Mouse (Mus musculus) adrenal gland, adult (tissue): Measurements from ENCODE around the gene Tlr5.

Source experiments
- DNase-seq, 2 experiments: peaks; one replicate each; pipeline ENCODE4 v3.0.0; 2022 to 2023; ENCODE audit warnings: low spot score in 1 of 2; ENCODE audit not compliant: inconsistent age in 2 of 2

Tlr5 gene

DNA sequence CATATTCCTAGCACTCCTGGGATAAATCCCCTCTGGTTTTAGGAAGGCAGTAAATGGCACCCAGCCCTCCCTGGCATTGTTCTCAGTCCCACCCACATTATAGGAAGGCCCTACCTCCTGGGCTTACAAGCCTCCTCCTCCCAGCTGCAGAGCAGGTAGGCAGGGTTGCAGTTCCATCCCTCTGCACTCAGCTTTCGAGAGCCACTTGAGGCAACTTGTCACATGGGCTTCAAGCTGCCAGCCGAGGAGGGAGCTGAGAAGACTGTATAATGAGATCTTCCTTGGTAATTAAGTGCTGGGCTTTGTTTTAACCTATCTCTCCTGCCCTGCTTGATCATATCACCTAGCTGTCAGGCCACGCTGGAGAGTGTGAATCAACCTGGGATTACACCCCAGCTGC lies 1.4 kb upstream of the Tlr5 start:
- DNase-seq = no peak

DNA sequence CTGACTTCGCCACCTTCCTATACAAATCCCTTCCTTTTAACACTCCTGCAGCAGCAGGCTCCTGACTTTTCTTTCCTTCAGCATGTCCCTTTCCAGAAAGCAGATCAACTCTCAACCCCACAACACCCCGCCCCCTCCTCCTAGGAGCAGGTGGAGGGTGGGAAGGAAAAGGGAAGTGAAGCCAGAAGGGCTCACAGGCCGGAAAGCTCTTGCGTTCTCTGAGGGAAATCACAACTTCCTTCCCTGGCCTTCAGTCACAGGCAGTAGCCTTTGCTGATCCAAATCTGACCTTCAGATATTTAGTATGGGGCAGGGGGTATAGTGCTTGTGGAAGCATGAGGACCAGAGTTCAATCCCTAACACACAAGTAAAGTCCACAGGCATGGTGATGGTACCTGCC lies 921 bp upstream of the Tlr5 start:
- peak in 1 of 2 experiments; percentile 30 for DNase-seq

DNA sequence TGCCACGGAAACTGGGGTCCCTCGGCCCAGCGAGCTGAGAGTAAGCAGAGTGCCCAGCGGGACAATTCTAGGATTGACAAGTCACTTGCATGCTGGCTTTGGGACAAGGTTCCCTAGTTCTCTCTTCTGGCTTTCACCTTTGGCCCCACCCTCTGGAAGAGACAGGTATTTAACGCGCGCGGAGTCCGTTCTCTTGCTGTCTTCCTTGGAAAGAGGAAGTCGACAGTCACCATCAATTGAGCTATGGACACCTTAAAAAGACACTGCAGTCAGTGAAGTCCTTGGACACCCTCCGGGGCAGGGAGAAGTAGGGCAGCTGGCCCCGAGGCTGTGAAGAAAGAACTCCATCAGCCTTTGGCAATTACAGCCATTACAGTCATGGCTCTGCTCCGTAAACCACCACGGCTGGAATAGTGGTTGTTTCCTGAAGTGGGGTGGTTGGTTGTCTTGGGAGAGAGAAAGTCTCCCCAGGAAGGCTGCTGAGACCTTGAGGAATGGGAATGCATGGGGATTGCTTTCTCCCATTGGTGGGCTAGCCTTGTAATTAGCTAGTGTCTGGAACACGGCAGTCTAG lies 546 bp downstream of the Tlr5 start:
- no peak for DNase-seq

DNA sequence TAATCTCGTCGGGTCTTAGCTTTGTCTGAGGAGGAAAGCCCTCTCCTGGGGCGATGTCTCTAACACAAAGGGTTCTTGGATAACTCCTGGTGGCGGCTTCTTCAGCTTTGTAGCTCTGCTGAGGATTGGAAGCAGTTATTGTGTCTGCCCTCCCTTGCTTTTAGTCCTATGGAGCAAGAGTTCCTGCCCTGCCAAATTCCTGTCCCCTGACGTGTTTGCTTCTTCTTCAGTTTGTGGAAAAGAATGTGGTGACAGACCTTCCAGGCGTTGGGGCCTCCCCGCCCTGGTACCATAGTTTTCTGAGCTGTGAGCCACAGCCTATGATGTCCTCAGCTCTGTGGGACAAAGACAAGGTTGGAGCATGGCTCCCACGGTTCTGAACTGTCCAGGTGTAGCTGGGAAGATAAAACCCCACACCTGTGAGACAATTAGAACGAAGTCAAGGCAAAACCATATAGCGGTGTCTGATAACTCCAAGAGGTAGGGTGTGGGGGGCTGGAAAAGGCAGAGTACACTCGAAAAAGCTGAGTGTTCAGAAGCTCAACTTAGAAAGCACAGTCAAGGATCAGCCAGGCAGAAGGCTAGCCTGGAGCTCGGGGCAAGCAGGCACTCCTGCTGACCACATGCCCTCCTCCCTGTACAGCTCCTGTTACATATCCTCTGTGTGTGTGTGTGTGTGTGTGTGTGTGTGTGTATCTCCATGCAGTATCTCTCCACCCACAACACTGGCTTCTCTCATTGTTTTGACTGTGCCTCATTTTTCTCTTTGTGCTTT lies 1.8 kb downstream of the Tlr5 start:
- no peak for DNase-seq

DNA sequence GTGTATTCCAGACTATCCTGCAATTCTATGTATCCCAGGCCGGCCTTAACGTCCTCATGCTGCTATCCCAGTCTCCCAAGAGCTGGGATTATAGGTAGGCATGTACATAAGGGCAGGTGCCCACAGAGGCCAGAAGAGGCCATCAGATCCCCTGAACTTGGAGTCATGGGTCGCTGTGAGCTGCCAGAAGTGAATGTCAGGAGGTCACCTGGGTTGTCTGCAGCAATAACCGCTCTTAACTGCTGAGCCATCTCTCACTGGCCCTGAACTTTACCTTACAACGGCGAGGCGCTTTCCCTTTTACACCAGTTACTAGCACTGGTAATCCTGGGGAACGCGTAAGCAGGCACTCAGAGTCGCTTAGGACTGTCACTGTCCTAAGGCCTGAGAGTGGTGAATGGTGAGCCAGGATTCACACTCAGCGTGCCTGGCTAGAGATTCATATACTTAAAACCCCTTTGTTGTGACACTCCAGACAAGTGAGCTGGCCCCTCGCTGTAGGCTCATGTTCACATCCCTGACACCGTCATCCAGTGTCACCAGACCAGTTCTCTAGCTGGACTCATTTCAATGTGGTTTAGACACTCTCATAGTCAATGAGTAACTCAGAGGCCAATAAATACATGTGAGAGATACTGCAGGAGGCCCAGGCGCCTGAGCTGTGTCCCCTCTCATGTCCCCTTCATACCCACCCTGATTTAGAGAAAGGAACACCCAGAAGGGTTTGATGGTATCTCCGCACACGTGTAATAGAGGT lies 2.6 kb downstream of the Tlr5 start:
- no peak for DNase-seq

DNA sequence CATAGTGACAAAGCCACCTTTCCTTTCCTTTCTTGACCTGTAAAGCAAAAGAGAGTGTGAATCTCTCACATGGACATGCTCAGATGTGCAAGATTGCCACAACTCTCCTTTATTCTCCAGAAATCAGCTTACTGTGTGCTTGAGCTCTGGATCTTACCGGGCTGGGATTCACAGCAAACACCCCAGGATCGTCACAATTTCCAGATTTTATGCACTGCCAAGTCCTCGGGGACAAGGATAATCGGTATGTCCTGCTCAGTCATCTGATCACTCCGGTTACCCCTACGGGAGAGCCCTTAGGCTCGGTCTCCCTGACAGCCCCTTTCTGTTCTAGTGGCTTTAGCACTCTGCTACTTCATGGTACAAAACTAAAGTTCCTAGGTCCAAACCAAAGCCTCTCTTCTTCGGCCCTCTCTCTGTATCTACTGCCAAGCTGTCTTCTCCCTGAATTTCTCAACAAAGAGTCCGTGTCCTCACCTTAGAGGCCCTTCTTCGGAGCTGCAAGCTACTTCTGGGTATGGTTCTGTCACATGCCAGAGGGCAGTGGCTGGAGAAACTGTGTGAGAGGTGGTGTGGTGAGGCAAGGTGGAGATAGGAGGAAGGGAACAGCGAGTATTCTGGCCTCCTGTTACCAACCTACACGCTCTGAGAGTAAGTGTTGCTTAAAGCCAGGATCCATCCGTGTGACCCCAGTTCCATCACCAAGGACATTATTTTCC lies 3.4 kb downstream of the Tlr5 start:
- DNase-seq = no peak

DNA sequence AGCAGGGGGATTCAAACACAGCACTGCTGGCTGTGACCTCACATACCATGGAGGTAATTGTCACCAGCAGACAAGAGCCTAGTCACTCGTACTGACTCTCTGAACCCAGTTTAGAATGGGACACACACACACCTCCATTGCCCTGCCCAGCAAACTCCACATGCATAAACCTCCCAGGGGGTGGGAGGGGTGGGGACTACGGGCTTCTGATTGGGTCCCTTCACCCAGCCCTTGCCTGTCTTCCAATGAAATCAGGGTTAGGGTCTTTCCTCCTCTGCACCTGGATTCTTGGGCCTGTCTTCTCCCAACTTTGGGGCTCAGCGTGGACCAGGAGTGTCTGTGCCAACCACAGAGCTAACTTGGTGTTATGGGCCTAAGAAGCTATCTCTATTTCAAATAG lies 4.2 kb downstream of the Tlr5 start:
- DNase-seq = no peak

DNA sequence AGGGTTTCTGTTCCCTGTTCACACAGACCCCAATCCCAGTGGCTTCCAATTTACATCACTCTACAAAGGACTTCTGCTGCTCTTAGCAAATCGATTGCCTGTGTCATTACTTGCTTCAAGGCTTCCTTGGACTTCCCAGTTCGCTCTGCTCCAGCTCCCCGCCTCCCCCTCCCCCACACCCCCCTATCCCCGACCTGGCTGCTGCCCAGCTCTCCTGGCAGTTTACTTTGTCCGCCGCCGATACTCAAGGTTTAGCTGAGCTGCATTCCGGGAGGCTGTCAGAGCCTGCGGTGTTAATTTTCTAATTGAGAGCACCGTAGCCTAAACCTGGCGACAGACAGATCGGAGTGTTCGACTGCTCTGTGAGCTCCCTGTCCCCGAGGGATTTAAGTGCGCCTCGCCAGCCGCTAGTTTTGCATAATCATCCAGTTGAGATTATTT lies 4.7 kb downstream of the Tlr5 start:
- DNase-seq = peak in 1 of 2 experiments; percentile 71

DNA sequence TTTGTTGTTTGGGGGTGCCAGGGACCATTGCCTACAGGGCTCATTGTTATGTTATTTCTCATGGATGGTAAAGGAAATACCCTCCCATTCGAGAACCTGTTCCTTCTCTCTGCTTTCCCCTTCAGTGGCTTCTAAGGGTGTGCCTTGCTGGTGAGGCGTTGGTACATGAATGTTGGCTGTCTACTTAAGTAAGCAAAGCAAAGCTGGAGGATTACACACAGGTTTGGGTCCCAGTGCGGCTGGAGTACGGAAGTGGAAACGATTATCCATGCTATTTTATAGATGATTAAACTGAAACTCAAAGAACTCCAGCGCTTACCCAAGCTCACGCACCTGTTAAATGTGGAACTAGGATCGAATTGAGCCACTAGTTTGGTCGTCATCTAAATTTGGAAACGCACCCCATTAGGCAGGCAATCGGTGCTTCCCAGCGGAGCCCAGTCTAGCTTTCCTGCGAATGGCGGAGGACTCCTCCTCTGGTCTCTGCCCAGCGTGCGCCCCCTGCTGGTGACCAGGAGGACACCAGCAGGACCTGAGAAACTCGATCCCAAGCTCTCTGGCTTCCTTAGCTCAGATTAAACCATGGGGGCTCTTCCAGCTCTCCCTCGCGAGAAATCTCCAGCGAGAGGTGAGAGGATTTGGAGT lies 5.3 kb downstream of the Tlr5 start:
- DNase-seq = peak; percentile 87 to 95

DNA sequence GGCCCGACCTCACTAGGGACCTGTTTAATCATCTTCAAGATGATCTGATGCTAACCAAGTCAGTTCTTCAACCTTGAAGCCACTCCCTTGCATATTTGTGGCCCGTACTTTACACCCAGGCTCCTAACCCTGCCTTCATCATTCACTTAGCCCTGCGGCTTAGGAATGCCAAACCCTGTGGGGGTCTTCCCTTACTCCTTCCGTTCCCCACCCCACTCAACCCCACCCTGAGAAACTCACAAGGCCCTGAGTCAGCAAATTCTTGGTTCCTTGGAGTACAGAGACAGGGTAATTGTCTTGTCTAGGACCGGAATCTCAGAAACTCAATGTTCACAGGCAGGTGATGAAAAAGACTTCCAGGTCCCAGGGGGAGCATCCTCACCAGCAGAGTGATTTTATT lies 6.5 kb downstream of the Tlr5 start:
- no peak for DNase-seq

DNA sequence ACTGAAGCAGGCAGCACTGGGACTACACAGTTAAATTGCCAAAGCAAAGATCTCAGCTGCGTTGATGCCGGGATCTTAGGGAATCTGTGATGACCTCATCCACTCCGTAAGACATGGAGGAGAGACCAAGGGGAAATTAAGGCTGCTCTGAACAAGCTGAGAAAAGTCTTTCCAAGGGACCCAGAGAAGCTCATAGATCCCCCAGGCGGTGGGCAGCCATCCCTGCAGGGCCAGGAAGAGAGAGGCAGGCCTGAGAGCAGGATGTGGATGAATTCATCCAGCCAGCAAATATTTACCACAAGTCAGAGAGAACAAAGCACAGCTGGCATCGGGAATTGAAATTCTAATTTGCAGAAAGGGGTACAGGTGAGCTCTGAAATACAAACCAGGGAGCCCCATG lies 8.7 kb downstream of the Tlr5 start:
- no peak for DNase-seq

DNA sequence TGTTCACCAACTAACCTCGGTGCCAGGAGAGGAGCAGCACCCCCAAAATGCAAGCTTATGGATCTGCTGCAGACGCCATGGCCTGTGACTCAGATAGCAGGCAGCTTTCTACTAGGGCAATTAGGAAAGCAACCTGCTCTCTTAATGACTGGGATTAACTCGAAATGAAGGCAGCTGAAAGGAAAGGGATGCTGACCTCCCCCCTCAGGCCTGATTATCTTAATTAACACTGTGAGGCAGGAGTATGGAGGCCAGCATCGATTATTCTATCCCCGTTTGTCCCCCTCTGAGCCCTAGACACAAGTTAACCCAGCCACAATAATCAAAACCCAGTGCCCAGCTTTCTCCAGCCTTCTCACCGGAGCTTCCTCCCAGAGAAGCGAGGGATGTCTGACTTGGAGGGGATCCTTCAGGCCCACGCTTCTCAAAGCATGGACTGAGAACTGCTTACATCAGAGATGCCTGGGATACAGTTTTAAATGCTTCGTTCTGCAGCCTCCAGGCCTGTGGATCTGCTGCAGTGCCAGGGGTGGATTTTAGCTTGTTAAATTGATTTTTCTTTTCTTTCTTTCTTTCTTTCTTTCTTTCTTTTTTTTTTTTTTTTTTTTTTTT lies 10.4 kb downstream of the Tlr5 start:
- no peak for DNase-seq

DNA sequence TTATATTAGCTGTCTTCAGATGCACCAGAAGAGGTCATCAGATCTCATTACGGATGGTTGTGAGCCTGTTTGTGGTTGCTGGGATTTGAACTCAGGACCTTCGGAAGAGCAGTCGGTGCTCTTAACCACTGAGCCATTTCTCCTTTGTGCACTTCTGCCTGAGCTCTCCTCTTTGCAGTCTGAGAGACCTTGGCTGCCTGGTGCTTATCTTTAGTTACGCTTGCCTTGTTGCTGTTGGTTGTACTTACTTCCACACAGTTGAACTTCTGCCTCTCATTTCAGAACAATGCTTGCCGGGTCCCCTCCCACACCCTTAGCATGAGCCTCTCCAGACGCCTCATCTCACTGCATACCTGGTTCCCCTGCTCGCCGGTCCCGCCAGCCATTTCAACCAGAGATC lies 14.1 kb downstream of the Tlr5 start:
- no peak for DNase-seq

DNA sequence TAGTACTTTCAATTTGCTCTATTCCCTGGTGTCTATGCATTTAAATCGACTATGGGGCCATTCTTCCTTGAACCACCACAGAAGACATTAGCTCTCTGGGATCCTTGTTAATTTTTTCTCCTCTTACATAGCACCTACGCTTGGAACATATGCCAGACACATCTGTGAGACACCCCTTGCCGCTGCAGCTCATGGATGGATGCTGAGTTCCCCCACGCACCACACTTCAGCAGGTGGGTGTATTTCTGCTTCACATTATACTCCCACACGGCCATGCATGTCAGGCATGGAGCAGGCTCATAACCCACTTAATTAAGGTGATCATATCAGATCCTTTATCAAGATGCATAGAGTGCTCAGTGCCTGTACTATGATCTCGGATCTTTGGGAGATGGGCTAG lies 17.7 kb downstream of the Tlr5 start:
- DNase-seq = no peak

DNA sequence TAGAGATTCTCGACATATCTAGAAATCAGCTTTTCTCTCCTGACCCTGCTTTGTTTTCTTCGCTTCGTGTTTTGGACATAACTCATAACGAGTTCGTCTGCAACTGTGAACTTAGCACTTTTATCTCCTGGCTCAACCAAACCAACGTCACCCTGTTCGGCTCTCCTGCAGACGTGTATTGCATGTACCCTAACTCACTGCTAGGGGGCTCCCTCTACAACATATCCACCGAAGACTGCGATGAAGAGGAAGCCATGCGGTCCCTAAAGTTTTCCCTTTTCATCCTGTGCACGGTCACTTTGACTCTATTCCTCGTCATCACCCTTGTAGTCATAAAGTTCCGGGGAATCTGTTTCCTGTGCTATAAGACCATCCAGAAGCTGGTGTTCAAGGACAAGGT lies 20.2 kb downstream of the Tlr5 start:
- no peak for DNase-seq

DNA sequence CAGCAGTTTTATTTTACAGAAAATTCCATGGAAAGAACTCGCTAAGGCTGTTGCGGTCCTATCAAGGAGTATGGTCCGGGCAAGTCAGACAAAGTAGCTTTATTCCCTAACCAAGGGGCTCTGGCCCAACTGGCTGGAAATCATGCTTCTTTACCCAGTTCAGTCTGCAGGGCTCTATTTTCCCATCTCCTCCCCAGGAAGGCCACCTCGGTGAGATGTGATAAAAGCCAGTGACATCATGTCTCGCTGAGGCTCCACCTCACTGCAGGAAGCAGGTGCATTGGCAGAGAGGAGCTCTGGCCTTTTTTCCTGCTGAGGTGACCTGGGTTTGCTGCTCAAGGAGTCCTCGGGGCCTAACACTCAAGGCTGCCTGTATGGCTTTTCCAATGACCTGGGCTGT lies 26.1 kb downstream of the Tlr5 start:
- DNase-seq = no peak

DNA sequence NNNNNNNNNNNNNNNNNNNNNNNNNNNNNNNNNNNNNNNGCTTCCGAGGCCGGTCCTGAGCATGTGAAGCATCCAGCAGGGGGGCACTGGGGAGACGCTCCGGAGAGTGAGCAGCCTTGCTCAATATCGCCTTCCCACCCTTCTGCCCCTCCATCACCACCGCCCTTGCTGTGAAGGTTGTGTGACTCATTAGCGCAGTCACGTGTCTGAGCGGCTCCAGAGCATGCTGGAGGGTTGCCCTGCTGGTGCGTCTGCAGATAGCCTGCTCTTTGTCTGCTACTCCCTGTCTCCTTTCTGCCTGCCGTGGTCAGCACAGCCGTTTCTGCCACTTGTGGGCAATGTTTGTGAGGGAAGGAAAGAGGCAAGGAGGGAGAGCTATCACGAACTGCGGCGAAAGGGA lies 28.4 kb downstream of the Tlr5 start:
- DNase-seq = peak; percentile 94 to 96

DNA sequence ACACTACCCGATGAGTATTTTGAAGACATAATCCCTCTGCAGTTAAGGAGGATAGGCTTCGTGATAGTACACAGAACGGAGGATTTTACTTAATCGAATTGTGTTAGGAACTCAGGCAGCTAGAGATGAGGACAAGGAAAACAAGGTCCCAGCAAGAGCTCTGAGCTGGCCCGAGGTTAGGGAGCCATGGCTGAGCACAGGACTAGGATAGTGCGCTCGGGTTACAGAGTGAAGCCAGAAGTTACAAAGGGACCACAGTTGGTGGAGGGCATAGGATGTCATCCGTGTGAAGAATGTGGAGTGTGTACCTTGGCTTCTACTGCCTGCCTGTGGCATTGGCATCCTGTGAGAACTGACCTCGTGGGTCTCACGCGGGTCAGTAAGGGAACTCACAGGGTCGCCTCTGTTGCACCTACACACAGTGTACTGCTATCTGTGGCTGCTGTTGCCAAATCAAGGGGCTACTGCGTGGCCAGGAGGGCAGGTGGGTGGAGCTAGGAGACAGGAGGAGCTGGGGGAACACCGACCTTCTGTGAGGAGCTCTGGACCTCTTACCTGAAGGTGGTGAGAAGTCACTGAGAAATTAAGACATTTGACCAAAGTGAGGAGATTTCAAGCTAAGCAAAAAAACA lies 29.0 kb downstream of the Tlr5 start:
- DNase-seq = no peak

DNA sequence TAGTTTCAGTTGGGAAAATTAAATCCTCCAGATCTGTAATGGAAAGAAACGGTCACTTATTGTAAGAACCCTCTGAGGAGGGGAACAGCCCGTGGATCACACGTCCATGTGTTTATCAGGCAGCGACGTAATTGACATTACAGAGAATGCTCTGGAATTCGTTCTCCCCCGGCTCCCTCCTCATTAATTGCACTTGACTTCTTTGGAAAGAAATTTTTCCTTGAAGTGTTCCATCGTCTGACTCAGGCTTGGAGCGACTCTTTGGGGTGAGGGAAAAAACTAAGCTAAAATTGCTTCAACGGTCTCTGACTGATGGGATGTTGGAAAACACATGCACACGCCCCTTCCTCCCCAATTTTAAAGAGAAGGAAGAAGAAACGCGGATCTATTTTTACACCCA lies 31.7 kb downstream of the Tlr5 start:
- DNase-seq = no peak

DNA sequence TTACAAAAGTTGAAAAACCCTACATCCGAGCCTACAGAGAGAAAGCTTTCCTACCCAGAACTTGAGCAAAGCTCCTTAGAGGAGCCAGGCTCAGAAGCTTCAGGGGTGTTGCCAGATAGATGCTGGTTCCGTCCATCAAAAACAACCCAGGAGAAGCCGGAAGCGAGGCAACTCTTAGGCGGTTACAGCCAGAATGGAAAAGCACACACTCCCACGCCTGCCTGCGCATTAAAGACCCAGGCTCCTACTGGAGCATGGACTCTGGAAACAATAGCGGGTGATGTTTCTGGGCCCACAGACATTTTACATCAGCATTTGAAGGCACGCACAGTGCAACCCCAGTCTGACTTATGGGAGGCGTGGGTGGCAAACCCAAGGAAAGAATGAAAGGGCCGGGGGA lies 32.2 kb downstream of the Tlr5 start:
- no peak for DNase-seq
